Mouse (Mus musculus) CH12.LX (cell line): ENCODE results near the gene Wdr5. TPM values are rescaled to one million over a fixed set of nuclear protein-coding genes. Genes with fewer than 3 reads are reported as not detected.

Experiments used
- DNase-seq: peaks from one replicate; pipeline ENCODE4 v3.0.0-alpha.2; 2013; ENCODE audit errors: extremely low read depth
- H3K27ac ChIP-seq: 2 replicates; pipeline ENCODE4 v1.5.1; 2012; ENCODE audit warnings: low read depth, mild to moderate bottlenecking, control low read depth, moderate library complexity; ENCODE audit not compliant: insufficient read depth
- H3K27me3 ChIP-seq: replicated peaks from 2 replicates; pipeline ENCODE3; 2012; ENCODE audit warnings: inconsistent platforms
- H3K36me3 ChIP-seq, 2 experiments: replicated peaks in 1 of 2; 2 replicates each; pipeline versions ENCODE3 to v1.6.1; 2012; ENCODE audit warnings: inconsistent platforms in 1 of 2, low read length in 1 of 2, mild to moderate bottlenecking in 1 of 2, mixed read lengths in 1 of 2, moderate library complexity in 1 of 2; ENCODE audit not compliant: control insufficient read depth in 1 of 2, insufficient read depth in 1 of 2
- H3K4me1 ChIP-seq, 2 experiments: 2 replicates each; pipeline ENCODE4 v1.6.1; 2012; ENCODE audit warnings: inconsistent platforms in 1 of 2, moderate library complexity in 1 of 2; ENCODE audit not compliant: insufficient read depth in 2 of 2, control insufficient read depth in 1 of 2
- H3K4me2 ChIP-seq: 2 replicates; pipeline ENCODE4 v1.6.1; 2012; ENCODE audit warnings: low read depth, mild to moderate bottlenecking, control low read depth; ENCODE audit not compliant: poor library complexity, insufficient read depth, severe bottlenecking
- H3K4me3 ChIP-seq, 3 experiments: fragments of 150-350 bp in 1 of 3; sonication (generic) in 1 of 3; replicated peaks in 1 of 3; 2 replicates each; pipeline versions ENCODE3 to v1.5.1; 2011 to 2012; ENCODE audit warnings: low read depth in 2 of 3, low read length in 2 of 3, mild to moderate bottlenecking in 2 of 3, moderate library complexity in 2 of 3, control low read depth in 1 of 3, improper control_type of control experiment in 1 of 3, inconsistent platforms in 1 of 3, mixed read lengths in 1 of 3; ENCODE audit not compliant: poor library complexity in 1 of 3
- H3K79me2 ChIP-seq: replicated peaks from 2 replicates; pipeline ENCODE4 v1.6.1; 2012; ENCODE audit warnings: mild to moderate bottlenecking, moderate library complexity; ENCODE audit not compliant: control insufficient read depth, poor library complexity, insufficient read depth, severe bottlenecking; ENCODE audit errors: extremely low read depth
- H3K9ac ChIP-seq: 2 replicates; pipeline ENCODE4 v1.6.1; 2012; ENCODE audit warnings: low read depth, mild to moderate bottlenecking, control low read depth, moderate library complexity; ENCODE audit not compliant: insufficient read depth
- H3K9me3 ChIP-seq: replicated peaks from 2 replicates; pipeline ENCODE3; 2012; ENCODE audit warnings: low read length, inconsistent platforms, mixed read lengths
- BHLHE40 ChIP-seq: IDR thresholded peaks from 2 replicates; pipeline ENCODE4 v1.6.1; 2011; ENCODE audit warnings: mild to moderate bottlenecking, low read depth, low read length, improper control_type of control experiment
- CHD1 ChIP-seq: IDR thresholded peaks from 2 replicates; pipeline ENCODE4 v1.6.1; 2012; ENCODE audit warnings: low read depth, low read length, improper control_type of control experiment, inconsistent platforms
- CHD2 ChIP-seq: IDR thresholded peaks from 2 replicates; pipeline ENCODE4 v1.6.1; 2011; ENCODE audit warnings: low read length, improper control_type of control experiment
- CTCF ChIP-seq, 2 experiments: IDR thresholded peaks in 1 of 2; conservative IDR thresholded peaks in 1 of 2; 2 replicates each; pipeline ENCODE4 v1.5.1; 2011 to 2012; ENCODE audit warnings: low read depth in 2 of 2, low read length in 2 of 2, improper control_type of control experiment in 1 of 2, inconsistent platforms in 1 of 2, mild to moderate bottlenecking in 1 of 2, moderate library complexity in 1 of 2
- ELF1 ChIP-seq: IDR thresholded peaks from 2 replicates; pipeline ENCODE4 v1.6.1; 2014; ENCODE audit warnings: low read depth, mild to moderate bottlenecking, inconsistent platforms, low read length, improper control_type of control experiment
- EP300 ChIP-seq: IDR thresholded peaks from 2 replicates; pipeline ENCODE4 v1.6.1; 2011; ENCODE audit warnings: low read length, improper control_type of control experiment
- ETS1 ChIP-seq: conservative IDR thresholded peaks from 2 replicates; pipeline ENCODE4 v1.6.1; 2012; ENCODE audit warnings: low read depth, mild to moderate bottlenecking, inconsistent platforms, low read length, improper control_type of control experiment, moderate library complexity
- GABPA ChIP-seq: IDR thresholded peaks from 2 replicates; pipeline ENCODE4 v1.6.1; 2012; ENCODE audit warnings: low read depth, low read length, improper control_type of control experiment, inconsistent platforms; ENCODE audit not compliant: insufficient replicate concordance
- HCFC1 ChIP-seq: IDR thresholded peaks from 2 replicates; pipeline ENCODE4 v1.6.1; 2012; ENCODE audit warnings: low read depth, mild to moderate bottlenecking, inconsistent platforms, low read length, improper control_type of control experiment
- IRF4 ChIP-seq: IDR thresholded peaks from 2 replicates; pipeline ENCODE4 v1.6.1; 2014; ENCODE audit warnings: low read depth, mild to moderate bottlenecking, inconsistent platforms, low read length, improper control_type of control experiment
- JUN ChIP-seq: IDR thresholded peaks from 2 replicates; pipeline ENCODE4 v1.6.1; 2011; ENCODE audit warnings: low read depth, mild to moderate bottlenecking, low read length, improper control_type of control experiment, moderate library complexity; ENCODE audit not compliant: insufficient read depth
- MAFK ChIP-seq: IDR thresholded peaks from 2 replicates; pipeline ENCODE4 v1.6.1; 2011; ENCODE audit warnings: low read length, improper control_type of control experiment; ENCODE audit not compliant: insufficient replicate concordance
- MAX ChIP-seq: IDR thresholded peaks from 2 replicates; pipeline ENCODE4 v1.6.1; 2011; ENCODE audit warnings: low read length, improper control_type of control experiment
- MAZ ChIP-seq: IDR thresholded peaks from 2 replicates; pipeline ENCODE4 v1.6.1; 2012; ENCODE audit warnings: low read depth, mild to moderate bottlenecking, inconsistent platforms, low read length, improper control_type of control experiment, moderate library complexity
- MYC ChIP-seq: IDR thresholded peaks from 2 replicates; pipeline ENCODE4 v1.6.1; 2011; ENCODE audit warnings: low read depth, mild to moderate bottlenecking, improper control_type of control experiment, low read length
- POLR2A ChIP-seq: IDR thresholded peaks from 2 replicates; pipeline ENCODE4 v1.6.1; 2011; ENCODE audit warnings: low read depth, mild to moderate bottlenecking, improper control_type of control experiment, low read length
- RAD21 ChIP-seq: IDR thresholded peaks from 2 replicates; pipeline ENCODE4 v1.6.1; 2011; ENCODE audit warnings: low read depth, mild to moderate bottlenecking, low read length, improper control_type of control experiment, moderate library complexity
- RCOR1 ChIP-seq: conservative IDR thresholded peaks from 2 replicates; pipeline ENCODE4 v1.6.1; 2012; ENCODE audit warnings: low read depth, mild to moderate bottlenecking, inconsistent platforms, low read length, improper control_type of control experiment
- SIN3A ChIP-seq: IDR thresholded peaks from 2 replicates; pipeline ENCODE4 v1.6.1; 2012; ENCODE audit warnings: low read length, improper control_type of control experiment, inconsistent platforms
- TCF12 ChIP-seq: IDR thresholded peaks from 2 replicates; pipeline ENCODE4 v1.6.1; 2014; ENCODE audit warnings: low read depth, mild to moderate bottlenecking, inconsistent platforms, low read length, improper control_type of control experiment
- USF1 ChIP-seq: IDR thresholded peaks from 2 replicates; pipeline ENCODE4 v1.6.1; 2014; ENCODE audit warnings: low read depth, mild to moderate bottlenecking, inconsistent platforms, low read length, improper control_type of control experiment
- ZC3H11A ChIP-seq: IDR thresholded peaks from 2 replicates; pipeline ENCODE4 v1.6.1; 2012; ENCODE audit warnings: low read depth, mild to moderate bottlenecking, inconsistent platforms, low read length, improper control_type of control experiment
- ZKSCAN1 ChIP-seq: IDR thresholded peaks from 2 replicates; pipeline ENCODE4 v1.6.1; 2012; ENCODE audit warnings: low read depth, inconsistent platforms, low read length, improper control_type of control experiment, borderline replicate concordance
- ZNF384 ChIP-seq: IDR thresholded peaks from 2 replicates; pipeline ENCODE4 v1.6.1; 2012; ENCODE audit warnings: low read depth, low read length, improper control_type of control experiment, inconsistent platforms
- dilution Hi-C: fragments of 300-500 bp; cut with MboI; formaldehyde crosslinking; loops from 2 replicates; pipeline ENCODE4 v1.14.3; 2020; ENCODE audit warnings: low sequenced_read_pairs; ENCODE audit not compliant: extremely low pct_unique_long_range_greater_than_20kb, extremely low pct_ligation_motif_present
- in situ Hi-C: fragments of 300-500 bp; cut with MboI; formaldehyde crosslinking; loops from 3 replicates; pipeline ENCODE4 v1.14.3; 2019; ENCODE audit warnings: low sequenced_read_pairs, low pct_ligation_motif_present, low pct_unique_long_range_greater_than_20kb, mixed read lengths
- polyA plus RNA-seq: library from polyadenylated mRNA; unstranded; fragments of >175 nt; gene quantifications from 2 replicates; pipeline ENCODE4 v1.2.1, GENCODE M21; 2012; ENCODE audit warnings: low read depth; ENCODE audit not compliant: insufficient read length
- total RNA-seq, 2 experiments: library from RNA; depleted of rRNA; stranded (reverse); fragments of 300-350 nt in 1 of 2; fragments of >200 nt in 1 of 2; gene quantifications; 2 replicates each; pipeline ENCODE4 v1.2.3; 2012 to 2014

The Wdr5 gene
- total and polyA plus RNA-seq, 3 experiments, result 33.9 to 56.0 (median 54.8) TPM

- no peak for DNase-seq
- Histone ChIP-seq H3K79me2 (no peaks in the 10 kb centered on the region), H3K4me2 (no peak overlapping the region), H3K9ac (no peak overlapping the region), H3K4me1 (no peaks in the 10 kb centered on the region)
- in situ Hi-C loops, result no loop called here
- no peak for TF ChIP-seq MYC
- no peak for TF ChIP-seq ZKSCAN1
- no peak for TF ChIP-seq CHD2
- TF ChIP-seq HCFC1, result no peak
- no peak for TF ChIP-seq JUN
- TF ChIP-seq ELF1, result no peak
- no peak for TF ChIP-seq RCOR1
- TF ChIP-seq CTCF (conservative IDR thresholded peaks at IDR 0.05 in 1 of 2, IDR thresholded peaks at IDR 0.05 in 1 of 2; ENCODE audit: low read depth in 2 of 2, low read length in 2 of 2), result no peak
- TF ChIP-seq MAFK, result no peak
- no peak for TF ChIP-seq MAZ
- no peak for TF ChIP-seq TCF12
- TF ChIP-seq EP300, result no peak
- no peak for TF ChIP-seq ZC3H11A
- no peak for TF ChIP-seq ETS1
- TF ChIP-seq SIN3A, result no peak
- no peak for TF ChIP-seq POLR2A
- no peak for TF ChIP-seq CHD1
- no peak for TF ChIP-seq BHLHE40
- TF ChIP-seq, all 38 proteins: peak for 0
- Histone ChIP-seq H3K9me3 (peaks cover 2% of the 10 kb centered on the region), H3K4me3 (no peak overlapping the region), H3K27ac (no peak overlapping the region), H3K27me3 (no peaks in the 10 kb centered on the region), H3K36me3 (no peaks in the 10 kb centered on the region)
- dilution Hi-C loops, result no loop called here
Measured at GRCm38 (mm10) chr2:27486725-27487124, 28.2 kb upstream of the Wdr5 start.

DNA sequence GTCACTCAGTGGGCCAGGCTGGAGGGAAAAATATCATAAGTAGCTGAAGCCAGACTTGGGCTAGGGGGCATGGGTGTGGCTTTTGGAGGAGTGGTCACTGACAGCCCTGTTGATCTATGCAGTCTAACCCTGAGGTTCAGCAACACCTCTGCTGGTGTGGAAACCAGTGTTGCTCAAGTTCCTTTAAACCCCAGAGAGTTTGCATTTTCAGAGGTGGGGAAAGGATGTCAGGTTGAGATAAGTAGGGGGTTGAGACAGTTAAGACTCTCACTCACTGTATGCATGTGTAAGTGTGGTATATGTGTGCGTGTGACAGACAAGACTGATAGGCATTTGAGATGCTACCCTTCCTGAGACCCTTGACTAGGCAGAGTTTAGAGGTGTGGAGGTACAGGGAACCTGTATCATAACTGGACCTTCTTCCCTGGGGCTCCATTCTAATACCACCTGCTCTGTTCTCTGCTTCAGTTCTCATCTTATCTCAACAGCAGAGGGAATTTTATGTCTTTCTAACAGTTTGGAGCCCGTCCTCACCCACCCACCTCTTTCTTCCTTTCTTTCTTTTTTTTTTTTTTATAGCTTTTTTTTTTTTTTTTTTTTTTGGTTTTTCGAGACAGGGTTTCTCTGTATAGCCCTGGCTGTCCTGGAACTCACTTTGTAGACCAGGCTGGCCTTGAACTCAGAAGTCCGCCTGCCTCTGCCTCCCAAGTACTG, 27.5 kb upstream of the Wdr5 start:
- H3K4me2 ChIP-seq, result no peak overlapping the region

More for the DNA sequence above, 27.5 kb upstream of the Wdr5 start:
- H3K4me1 ChIP-seq, result peaks cover 0 to 1% of the 10 kb centered on the region in 2 experiments; a peak in 2 of 4 replicates
- in situ Hi-C loops, result no loop called here
- no peaks in the 10 kb centered on the region for H3K27me3 ChIP-seq
- dilution Hi-C loops, result no loop called here
- no peaks in the 10 kb centered on the region for H3K36me3 ChIP-seq
- H3K9me3 ChIP-seq, result peaks cover 2% of the 10 kb centered on the region
- H3K79me2 ChIP-seq, result no peaks in the 10 kb centered on the region
- no peak overlapping the region for H3K27ac ChIP-seq
- DNase-seq, result no peak
- H3K4me3 ChIP-seq, result no peak overlapping the region
- no peak overlapping the region for H3K9ac ChIP-seq
- no peak for TF ChIP-seq ZNF384
- no peak for TF ChIP-seq GABPA
- TF ChIP-seq ZC3H11A, result no peak
- no peak for TF ChIP-seq ELF1
- TF ChIP-seq CTCF (conservative IDR thresholded peaks at IDR 0.05 in 1 of 2, IDR thresholded peaks at IDR 0.05 in 1 of 2; ENCODE audit: low read depth in 2 of 2, low read length in 2 of 2), result no peak
- no peak for TF ChIP-seq RAD21
- no peak for TF ChIP-seq EP300
- TF ChIP-seq CHD2, result no peak
- no peak for TF ChIP-seq RCOR1
- TF ChIP-seq MAX, result no peak
- TF ChIP-seq SIN3A, result no peak
- no peak for TF ChIP-seq POLR2A
- no peak for TF ChIP-seq ETS1
- no peak for TF ChIP-seq IRF4
- TF ChIP-seq USF1, result no peak
- TF ChIP-seq, all 38 proteins: peak for 0
